Mouse (Mus musculus) midbrain, embryonic 10.5 days (tissue): ENCODE data around the gene Heg1. TPM values are rescaled to one million over a fixed set of nuclear protein-coding genes. Genes with fewer than 3 reads are reported as not detected.

Source experiments
- DNase-seq: peaks from one replicate; pipeline ENCODE4 v3.0.0-alpha.2; 2017; ENCODE audit warnings: low spot score
- H3K27ac ChIP-seq: fragments of 300-500 bp; sonication (generic); replicated peaks from 2 replicates; pipeline ENCODE4 v1.5.1; 2016; ENCODE audit warnings: mild to moderate bottlenecking
- H3K27me3 ChIP-seq: fragments of 300-500 bp; sonication (generic); 2 replicates; pipeline ENCODE4 v1.6.1; 2016; ENCODE audit warnings: low read depth, mild to moderate bottlenecking; ENCODE audit not compliant: poor library complexity, severe bottlenecking
- H3K36me3 ChIP-seq: fragments of 300-500 bp; sonication (generic); 2 replicates; pipeline ENCODE4 v1.6.1; 2016; ENCODE audit warnings: mild to moderate bottlenecking, moderate library complexity
- H3K4me1 ChIP-seq: fragments of 300-500 bp; sonication (generic); 2 replicates; pipeline ENCODE4 v1.6.1; 2016
- H3K4me3 ChIP-seq: fragments of 300-500 bp; sonication (generic); 2 replicates; pipeline ENCODE4 v1.5.1; 2016; ENCODE audit warnings: mild to moderate bottlenecking, moderate library complexity
- H3K9me3 ChIP-seq: fragments of 300-500 bp; sonication (generic); replicated peaks from 2 replicates; pipeline ENCODE4 v1.6.1; 2016; ENCODE audit warnings: mild to moderate bottlenecking
- WGBS: fragments of 180-500 bp; shearing (Covaris S2); methylation state at CpG from one replicate; pipeline ENCODE4 v1.1.7; 2016; 5-methylcytosine and 5-hydroxymethylcytosine counted together
- polyA plus RNA-seq: library from polyadenylated mRNA; unstranded; fragments of >200 nt; fragmentation: Nextera tagmentation; extraction: Ambion mirVana; gene quantifications from 2 replicates; pipeline ENCODE4 v1.2.1, GENCODE M21; 2016

The Heg1 gene
- polyA plus RNA-seq, 1 experiment from 2014 or later: 34.3 TPM

GRCm38 (mm10) chr16:33775733-33776335 is 91.7 kb downstream of the Heg1 start:
- Histone ChIP-seq H3K27me3 (no peaks in the 10 kb centered on the region), H3K9me3 (no peaks in the 10 kb centered on the region), H3K27ac (no peak overlapping the region), H3K4me3 (no peak overlapping the region), H3K36me3 (no peaks in the 10 kb centered on the region), H3K4me1 (no peaks in the 10 kb centered on the region)
- WGBS: 97% methylated on average over 1 of the region's 1 CpGs
- no peak for DNase-seq

- no peaks in the 10 kb centered on the region for H3K9me3 ChIP-seq
- no peak for DNase-seq
- no peaks in the 10 kb centered on the region for H3K4me1 ChIP-seq
- no peaks in the 10 kb centered on the region for H3K36me3 ChIP-seq
- H3K27me3 ChIP-seq: no peaks in the 10 kb centered on the region
- WGBS: 85% methylated on average over 7 of the region's 7 CpGs
- no peak overlapping the region for H3K4me3 ChIP-seq
- H3K27ac ChIP-seq: no peak overlapping the region
Measured at GRCm38 (mm10) chr16:33776766-33777529, 92.8 kb downstream of the Heg1 start.

GRCm38 (mm10) chr16:33777607-33778006 is 93.4 kb downstream of the Heg1 start:
- Histone ChIP-seq H3K27me3 (no peaks in the 10 kb centered on the region), H3K4me3 (no peak overlapping the region), H3K36me3 (no peaks in the 10 kb centered on the region), H3K27ac (no peak overlapping the region), H3K9me3 (no peaks in the 10 kb centered on the region), H3K4me1 (no peaks in the 10 kb centered on the region)
- no peak for DNase-seq
- WGBS: 88% methylated on average over 6 of the region's 6 CpGs

- peaks cover 4% of the 10 kb centered on the region; the same call in 1 of the 2 replicates for H3K4me1 ChIP-seq
Measured at GRCm38 (mm10) chr16:33781789-33782728, 97.9 kb downstream of the Heg1 start.

GRCm38 (mm10) chr16:33782729-33783091 is 98.5 kb downstream of the Heg1 start:
- 95% methylated on average over 1 of the region's 1 CpGs for WGBS
- no peak for DNase-seq
- no peaks in the 10 kb centered on the region for H3K36me3 ChIP-seq
- H3K27ac ChIP-seq: no peak overlapping the region
- no peaks in the 10 kb centered on the region for H3K9me3 ChIP-seq
- H3K4me3 ChIP-seq: no peak overlapping the region
- H3K27me3 ChIP-seq: no peaks in the 10 kb centered on the region
- peaks cover 6% of the 10 kb centered on the region; the same call in 1 of the 2 replicates for H3K4me1 ChIP-seq

More at GRCm38 (mm10) chr16:33781789-33782728, 97.9 kb downstream of the Heg1 start:
- Histone ChIP-seq H3K9me3 (no peaks in the 10 kb centered on the region), H3K27ac (no peak overlapping the region), H3K36me3 (no peaks in the 10 kb centered on the region), H3K27me3 (no peaks in the 10 kb centered on the region), H3K4me3 (no peak overlapping the region)
- DNase-seq: no peak
- 85% methylated on average over 5 of the region's 5 CpGs for WGBS

- Histone ChIP-seq H3K9me3 (no peaks in the 10 kb centered on the region), H3K36me3 (no peaks in the 10 kb centered on the region), H3K4me1 (peaks cover 6% of the 10 kb centered on the region; the same call in 1 of the 2 replicates), H3K27me3 (no peaks in the 10 kb centered on the region), H3K4me3 (no peak overlapping the region), H3K27ac (no peak overlapping the region)
- 90% methylated on average over 1 of the region's 1 CpGs for WGBS
- no peak for DNase-seq
Measured at GRCm38 (mm10) chr16:33784547-33784946, 100.4 kb downstream of the Heg1 start.

GRCm38 (mm10) chr16:33785092-33785704 is 101.0 kb downstream of the Heg1 start:
- no peak for DNase-seq
- Histone ChIP-seq H3K27ac (no peak overlapping the region), H3K4me1 (peaks cover 6% of the 10 kb centered on the region; the same call in 1 of the 2 replicates), H3K4me3 (no peak overlapping the region), H3K9me3 (no peaks in the 10 kb centered on the region), H3K27me3 (no peaks in the 10 kb centered on the region), H3K36me3 (no peaks in the 10 kb centered on the region)
- 81% methylated on average over 8 of the region's 8 CpGs for WGBS

- no peak for DNase-seq
Measured at GRCm38 (mm10) chr16:33786657-33787390, 102.7 kb downstream of the Heg1 start.

GRCm38 (mm10) chr16:33793846-33794791 is 109.9 kb downstream of the Heg1 start, which contains the start of gene Muc13:
Gene Muc13, plus strand, starts transcription at chr16:33794037.
- Histone ChIP-seq H3K4me1 (peaks cover 6% of the 10 kb centered on the region), H3K27me3 (no peaks in the 10 kb centered on the region), H3K36me3 (no peaks in the 10 kb centered on the region), H3K27ac (peak within 1 kb of the TSS; percentile 65), H3K4me3 (no peak within 1 kb of the TSS), H3K9me3 (no peaks in the 10 kb centered on the region)
- 88% methylated on average over 10 of the region's 10 CpGs for WGBS
- DNase-seq: no peak

More at GRCm38 (mm10) chr16:33786657-33787390, 102.7 kb downstream of the Heg1 start:
- Histone ChIP-seq H3K36me3 (no peaks in the 10 kb centered on the region), H3K4me1 (peaks cover 6% of the 10 kb centered on the region; the same call in 1 of the 2 replicates), H3K27me3 (no peaks in the 10 kb centered on the region), H3K4me3 (no peak overlapping the region), H3K9me3 (no peaks in the 10 kb centered on the region), H3K27ac (no peak overlapping the region; the same call in 1 of the 2 replicates)
- WGBS: 88% methylated on average over 7 of the region's 7 CpGs

GRCm38 (mm10) chr16:33795106-33795505 is 110.9 kb downstream of the Heg1 start:
- H3K4me1 ChIP-seq: peaks cover 6% of the 10 kb centered on the region
- no peaks in the 10 kb centered on the region for H3K36me3 ChIP-seq
- no peaks in the 10 kb centered on the region for H3K27me3 ChIP-seq
- H3K27ac ChIP-seq: no peak overlapping the region
- 91% methylated on average over 4 of the region's 4 CpGs for WGBS
- no peak overlapping the region for H3K4me3 ChIP-seq
- DNase-seq: no peak
- no peaks in the 10 kb centered on the region for H3K9me3 ChIP-seq

- peaks cover 6% of the 10 kb centered on the region for H3K4me1 ChIP-seq
- no peaks in the 10 kb centered on the region for H3K27me3 ChIP-seq
- H3K9me3 ChIP-seq: no peaks in the 10 kb centered on the region
- H3K4me3 ChIP-seq: no peak overlapping the region
- no peaks in the 10 kb centered on the region for H3K36me3 ChIP-seq
- no peak for DNase-seq
- H3K27ac ChIP-seq: no peak overlapping the region
- WGBS: 87% methylated on average over 6 of the region's 6 CpGs
Measured at GRCm38 (mm10) chr16:33795887-33796286, 111.7 kb downstream of the Heg1 start.
